Mouse (Mus musculus): Measurements from ENCODE around the gene 9530053A07Rik.

GRCm38 (mm10) chr7:28185884-28186283 lies 56.6 kb downstream of the 9530053A07Rik start:
- TF ChIP-seq CTCF (IDR thresholded peaks at IDR 0.05) (no peak), POLR2A (IDR thresholded peaks at IDR 0.05; ENCODE audit: insufficient read depth, low read depth, low read length) (no peak), EP300 (IDR thresholded peaks at IDR 0.05; ENCODE audit: insufficient read depth, low read depth, low read length) (no peak)

Data from heart, adult 2 months (tissue).